Mouse (Mus musculus): Measurements from ENCODE around the gene Wwc2.

The Wwc2 gene

GRCm38 (mm10) chr8:47989655-47990385 is 904 bp downstream of the Wwc2 start:
- DNase-seq (ENCODE audit: low spot score in 2 of 2), result peak in 1 of 2 experiments; percentile 2

GRCm38 (mm10) chr8:47989211-47989610 is 1.5 kb downstream of the Wwc2 start:
- DNase-seq (ENCODE audit: low spot score in 2 of 2), result no peak

GRCm38 (mm10) chr8:47988111-47988510 is 2.6 kb downstream of the Wwc2 start:
- DNase-seq (ENCODE audit: low spot score in 2 of 2), result no peak

DNA sequence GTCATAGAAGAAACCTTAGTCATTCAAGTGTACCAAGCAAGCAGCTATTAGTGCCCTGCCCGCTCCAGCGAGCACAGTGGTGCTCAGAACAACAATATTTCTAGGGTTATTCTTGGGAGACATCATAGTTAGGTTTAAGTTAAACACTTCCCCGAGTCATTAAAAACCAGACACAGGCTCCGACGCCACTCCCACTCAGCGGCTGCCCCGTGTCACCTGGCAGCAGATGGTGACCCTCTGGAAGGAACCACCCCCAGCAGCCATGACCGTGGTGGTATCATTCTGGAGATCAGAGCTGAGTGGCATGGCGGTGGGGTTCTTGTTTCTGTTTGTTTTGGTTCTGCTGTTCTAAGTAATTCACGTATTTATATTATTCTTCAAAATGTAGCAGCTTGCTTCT is 5.1 kb downstream of the Wwc2 start:
- no peak for DNase-seq (ENCODE audit: low spot score in 2 of 2)

- DNase-seq (ENCODE audit: low spot score in 2 of 2), result no peak
Observed at GRCm38 (mm10) chr8:47985243-47985642, 5.5 kb downstream of the Wwc2 start.

DNA sequence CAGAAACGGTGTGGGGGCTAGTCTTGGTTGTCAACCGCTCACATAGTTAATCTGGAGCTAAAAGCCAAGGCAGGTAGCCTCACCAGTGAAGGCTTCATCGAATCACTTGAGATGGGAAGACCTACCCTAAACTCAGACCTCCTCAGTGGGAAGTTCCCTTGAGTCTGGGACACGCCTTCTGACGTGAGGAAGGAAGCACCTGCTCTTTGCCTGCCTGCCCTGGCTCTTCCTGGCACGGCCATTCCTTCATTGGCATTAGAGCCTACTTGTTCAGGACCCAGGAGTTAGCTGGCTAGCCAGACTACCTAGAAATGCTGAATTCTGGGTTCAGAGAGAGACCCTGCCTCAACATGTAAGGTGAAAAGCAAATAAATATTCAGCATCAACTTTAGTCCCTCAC is 9.6 kb downstream of the Wwc2 start:
- DNase-seq (ENCODE audit: low spot score in 2 of 2), result no peak

GRCm38 (mm10) chr8:47979876-47980275 is 10.8 kb downstream of the Wwc2 start:
- no peak for DNase-seq (ENCODE audit: low spot score in 2 of 2)

- peak in 1 of 2 experiments; percentile 21 for DNase-seq (ENCODE audit: low spot score in 2 of 2)
Observed at GRCm38 (mm10) chr8:47978755-47979154, 12.0 kb downstream of the Wwc2 start.

GRCm38 (mm10) chr8:47974963-47975314 is 15.8 kb downstream of the Wwc2 start:
- no peak for DNase-seq (ENCODE audit: low spot score in 2 of 2)

GRCm38 (mm10) chr8:47974138-47974962 is 16.4 kb downstream of the Wwc2 start:
- no peak for DNase-seq (ENCODE audit: low spot score in 2 of 2)

- DNase-seq (ENCODE audit: low spot score in 2 of 2), result no peak
Observed at GRCm38 (mm10) chr8:47971121-47971520, 19.6 kb downstream of the Wwc2 start.

DNA sequence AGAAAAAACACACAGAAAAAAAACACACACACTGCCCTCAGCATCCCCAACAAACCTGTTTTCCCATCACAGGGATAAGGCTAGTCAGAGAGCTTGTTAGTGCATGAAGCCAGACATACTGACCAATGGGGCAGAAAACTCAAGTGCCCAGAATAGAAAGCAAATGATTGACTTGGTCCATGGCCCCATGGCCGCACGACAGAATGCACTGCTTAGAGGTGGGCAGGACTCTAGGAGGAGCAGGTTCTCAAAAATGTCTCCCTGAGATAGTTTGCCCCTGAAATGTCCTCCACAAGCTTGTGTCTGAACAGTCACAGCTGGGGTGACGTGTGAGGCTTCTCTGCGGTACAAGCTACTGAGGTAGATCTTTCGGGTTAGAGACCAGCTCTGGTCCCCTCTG is 20.1 kb downstream of the Wwc2 start:
- DNase-seq (ENCODE audit: low spot score in 2 of 2), result no peak

GRCm38 (mm10) chr8:47967045-47967920 is 23.4 kb downstream of the Wwc2 start:
- no peak for DNase-seq (ENCODE audit: low spot score in 2 of 2)

DNA sequence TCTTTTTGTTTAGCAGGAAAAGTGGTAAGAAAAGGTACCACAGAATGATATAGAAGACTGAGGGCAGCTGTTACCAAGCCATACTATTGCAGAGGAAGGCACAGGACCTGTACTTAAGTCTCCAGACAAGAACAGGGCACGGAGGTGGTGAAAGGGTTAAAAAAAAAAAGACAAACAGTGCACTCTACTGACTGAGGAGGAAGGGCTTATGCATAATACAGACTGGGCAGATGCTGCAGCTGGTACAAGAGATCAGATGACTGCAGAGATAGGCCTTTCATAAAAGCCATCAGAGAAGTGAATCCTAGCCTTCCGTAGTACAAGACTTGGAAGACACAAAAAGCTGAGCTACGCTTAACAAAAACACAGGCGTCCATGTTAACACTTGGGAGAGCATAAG is 28.2 kb downstream of the Wwc2 start:
- DNase-seq (ENCODE audit: low spot score in 2 of 2), result no peak

GRCm38 (mm10) chr8:47962005-47962404 is 28.7 kb downstream of the Wwc2 start:
- no peak for DNase-seq (ENCODE audit: low spot score in 2 of 2)

DNA sequence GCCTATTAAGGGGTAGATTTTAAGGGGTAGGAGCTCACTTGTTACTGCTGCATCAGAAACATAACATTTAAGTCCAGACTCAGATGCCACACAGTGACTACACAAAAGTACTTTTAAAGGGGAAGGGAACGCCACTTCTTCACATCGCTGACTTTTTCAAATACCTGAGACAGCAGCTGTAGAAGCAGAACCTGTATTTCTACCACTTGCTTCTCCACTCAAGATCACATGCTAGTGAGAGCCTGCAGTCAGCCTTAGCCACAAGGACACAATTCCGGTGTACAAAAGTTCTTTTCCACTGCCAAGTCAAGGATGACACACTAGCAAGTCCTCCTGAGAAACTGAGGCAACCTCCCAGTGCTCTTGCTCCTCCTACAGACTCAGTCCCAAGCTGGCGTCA is 33.2 kb downstream of the Wwc2 start:
- no peak for DNase-seq (ENCODE audit: low spot score in 2 of 2)

GRCm38 (mm10) chr8:47951380-47951932 is 39.3 kb downstream of the Wwc2 start:
- DNase-seq (ENCODE audit: low spot score in 2 of 2), result peak; percentile 28 to 51

GRCm38 (mm10) chr8:47948836-47949235 is 41.9 kb downstream of the Wwc2 start:
- DNase-seq (ENCODE audit: low spot score in 2 of 2), result no peak

GRCm38 (mm10) chr8:47947672-47948618 is 42.8 kb downstream of the Wwc2 start:
- DNase-seq (ENCODE audit: low spot score in 2 of 2), result peak; percentile 32 to 34

DNA sequence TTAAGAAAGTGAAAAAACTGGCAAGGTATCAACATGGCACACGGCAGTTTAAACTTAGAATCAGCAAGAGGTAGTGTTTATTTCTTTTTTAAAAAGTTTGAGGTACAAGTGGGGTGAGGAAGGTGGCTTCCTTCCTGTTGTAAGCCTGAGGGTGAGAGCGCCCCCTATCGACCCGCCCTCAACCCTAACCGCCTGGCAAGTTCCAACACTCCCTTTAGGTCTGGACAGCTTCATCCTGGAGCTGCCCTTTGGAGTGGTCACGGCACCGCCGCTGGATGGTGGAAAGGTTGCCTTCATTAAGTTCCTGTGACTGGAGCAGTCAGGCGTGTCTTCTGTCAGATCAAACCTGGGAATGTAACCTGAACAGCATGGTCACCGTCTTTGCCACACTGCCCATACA is 47.7 kb downstream of the Wwc2 start:
- DNase-seq (ENCODE audit: low spot score in 2 of 2), result peak; percentile 7 to 36

- no peak for DNase-seq (ENCODE audit: low spot score in 2 of 2)
Observed at GRCm38 (mm10) chr8:47941028-47941427, 49.7 kb downstream of the Wwc2 start.
